Mouse (Mus musculus) midbrain, embryonic 15.5 days (tissue): ENCODE data around the gene Tmprss9. TPM values are rescaled to one million over a fixed set of nuclear protein-coding genes. Genes with fewer than 3 reads are reported as not detected.

ENCODE experiments used
- ATAC-seq: fragments of 200-750 bp; cut with Nextera tagmentation; replicated peaks from 2 replicates; pipeline ENCODE4 v1.8.0; 2017; ENCODE audit warnings: moderate TSS enrichment
- H3K27ac ChIP-seq: fragments of 300-500 bp; sonication (generic); 2 replicates; pipeline ENCODE4 v1.5.1; 2015; ENCODE audit warnings: mild to moderate bottlenecking, inconsistent platforms
- H3K27me3 ChIP-seq: fragments of 300-500 bp; sonication (generic); replicated peaks from 2 replicates; pipeline ENCODE4 v1.6.1; 2015; ENCODE audit warnings: inconsistent platforms
- H3K36me3 ChIP-seq: fragments of 300-500 bp; sonication (generic); replicated peaks from 2 replicates; pipeline ENCODE4 v1.6.1; 2015; ENCODE audit warnings: inconsistent platforms
- H3K4me1 ChIP-seq: fragments of 300-500 bp; sonication (generic); 2 replicates; pipeline ENCODE4 v1.6.1; 2015; ENCODE audit warnings: inconsistent platforms
- H3K4me2 ChIP-seq: fragments of 300-500 bp; sonication (generic); 2 replicates; pipeline ENCODE4 v1.6.1; 2015; ENCODE audit warnings: inconsistent platforms, mild to moderate bottlenecking, moderate library complexity
- H3K4me3 ChIP-seq: fragments of 300-500 bp; sonication (generic); 2 replicates; pipeline ENCODE4 v1.5.1; 2015; ENCODE audit warnings: mild to moderate bottlenecking, inconsistent platforms
- H3K9ac ChIP-seq: fragments of 300-500 bp; sonication (generic); 2 replicates; pipeline ENCODE4 v1.6.1; 2015; ENCODE audit warnings: mild to moderate bottlenecking, inconsistent platforms
- H3K9me3 ChIP-seq: fragments of 300-500 bp; sonication (generic); 2 replicates; pipeline ENCODE4 v1.6.1; 2016; ENCODE audit warnings: inconsistent platforms
- WGBS: fragments of 180-500 bp; shearing (Covaris S2); methylation state at CpG from one replicate; pipeline ENCODE4 v1.1.7; 2015; ENCODE audit warnings: mixed read lengths; 5-methylcytosine and 5-hydroxymethylcytosine counted together
- polyA plus RNA-seq: library from polyadenylated mRNA; unstranded; fragments of >200 nt; fragmentation: Nextera tagmentation; extraction: Ambion mirVana; gene quantifications from 2 replicates; pipeline ENCODE4 v1.2.1, GENCODE M21; 2015

Tmprss9 gene
- polyA plus RNA-seq, 1 experiment from 2014 or later, result 0.41 TPM

DNA sequence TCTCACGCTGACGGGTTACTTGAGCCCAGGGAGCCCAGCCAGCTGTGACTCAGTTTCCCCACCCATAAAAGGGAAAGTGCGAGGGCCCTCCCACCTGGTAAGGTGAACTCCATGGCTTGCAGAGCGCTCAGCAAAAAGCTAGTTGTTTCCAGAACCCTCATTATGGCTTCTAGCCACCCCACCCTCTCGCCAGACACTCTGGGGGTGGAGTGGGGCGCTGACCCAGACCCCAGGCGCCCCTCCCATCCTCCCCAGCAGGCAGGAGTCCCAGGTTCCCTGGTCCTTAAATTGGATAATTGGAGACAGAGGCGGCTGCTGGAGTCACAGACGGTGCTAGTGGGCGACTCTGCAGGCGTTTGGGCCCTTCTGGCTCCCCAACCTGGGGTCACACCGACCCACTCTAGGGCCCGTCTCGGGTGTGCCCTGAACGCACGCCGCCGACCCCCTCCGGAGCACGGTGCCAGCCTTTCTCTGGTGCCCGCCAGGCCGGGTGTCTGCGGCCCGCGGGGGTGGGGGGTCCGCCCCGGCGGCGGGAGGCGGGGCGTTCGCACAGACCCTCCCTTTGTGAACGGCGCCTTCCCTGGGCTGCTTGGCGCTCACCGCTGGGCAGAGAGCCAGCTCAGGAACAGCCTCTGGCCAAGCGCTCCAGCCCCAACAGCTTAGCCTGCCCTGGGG is 64.6 kb downstream of the Tmprss9 start:
- Histone ChIP-seq H3K4me3 (peak overlapping the region; percentile 20), H3K4me2 (peak overlapping the region; percentile 47), H3K9ac (no peak overlapping the region), H3K9me3 (no peaks in the 10 kb centered on the region), H3K27me3 (peaks cover 71% of the 10 kb centered on the region), H3K27ac (peak overlapping the region; percentile 34), H3K4me1 (peaks cover 72% of the 10 kb centered on the region), H3K36me3 (no peaks in the 10 kb centered on the region)
- peak; percentile 28; the same call in 1 of the 2 replicates for ATAC-seq
- WGBS, result 2% methylated on average over 37 of the region's 37 CpGs

- WGBS, result 14% methylated on average over 6 of the region's 6 CpGs
- Histone ChIP-seq H3K4me3 (no peak overlapping the region), H3K27me3 (peaks cover 66% of the 10 kb centered on the region), H3K36me3 (no peaks in the 10 kb centered on the region), H3K27ac (no peak overlapping the region), H3K4me2 (peak overlapping the region; percentile 47; the same call in 1 of the 2 replicates), H3K9me3 (no peaks in the 10 kb centered on the region), H3K9ac (no peak overlapping the region), H3K4me1 (peaks cover 67% of the 10 kb centered on the region)
- ATAC-seq, result no peak
Measured at GRCm38 (mm10) chr10:80936810-80937164, 65.1 kb downstream of the Tmprss9 start.

DNA sequence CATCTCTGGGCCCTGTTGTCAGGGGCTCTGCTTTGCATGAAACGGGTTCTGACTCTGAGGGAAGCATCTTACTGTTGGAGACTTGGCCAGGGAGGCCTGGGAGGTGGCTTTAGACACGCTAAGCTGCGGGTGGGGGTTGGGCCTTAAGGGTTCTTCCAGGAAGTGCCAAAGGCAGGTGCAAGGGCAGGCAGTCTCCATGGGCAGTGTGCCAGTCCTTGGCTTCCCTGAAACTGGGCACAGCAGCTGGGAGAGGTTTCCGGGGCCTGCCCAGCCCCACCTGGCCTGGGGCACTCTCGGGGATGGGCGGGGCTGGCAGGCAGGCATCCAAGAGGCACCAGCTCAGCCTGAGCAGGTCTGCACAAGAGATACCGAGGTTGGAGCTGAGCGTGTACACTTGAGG is 66.0 kb downstream of the Tmprss9 start:
- Histone ChIP-seq H3K9me3 (no peaks in the 10 kb centered on the region), H3K4me2 (no peak overlapping the region), H3K4me3 (no peak overlapping the region), H3K4me1 (peaks cover 59% of the 10 kb centered on the region), H3K27me3 (peaks cover 59% of the 10 kb centered on the region), H3K36me3 (no peaks in the 10 kb centered on the region), H3K27ac (no peak overlapping the region), H3K9ac (no peak overlapping the region)
- no peak for ATAC-seq
- 26% methylated on average over 8 of the region's 8 CpGs for whole genome bisulfite sequencing

GRCm38 (mm10) chr10:80938831-80939550 is 67.3 kb downstream of the Tmprss9 start:
- Histone ChIP-seq H3K36me3 (no peaks in the 10 kb centered on the region), H3K27me3 (peaks cover 46% of the 10 kb centered on the region), H3K4me3 (peak overlapping the region; percentile 41), H3K4me2 (peak overlapping the region; percentile 85), H3K9ac (peak overlapping the region; percentile 44; the same call in 1 of the 2 replicates), H3K4me1 (peaks cover 49% of the 10 kb centered on the region), H3K9me3 (no peaks in the 10 kb centered on the region), H3K27ac (peak overlapping the region; percentile 69)
- 16% methylated on average over 15 of the region's 15 CpGs for WGBS
- peak; percentile 48 for ATAC-seq

DNA sequence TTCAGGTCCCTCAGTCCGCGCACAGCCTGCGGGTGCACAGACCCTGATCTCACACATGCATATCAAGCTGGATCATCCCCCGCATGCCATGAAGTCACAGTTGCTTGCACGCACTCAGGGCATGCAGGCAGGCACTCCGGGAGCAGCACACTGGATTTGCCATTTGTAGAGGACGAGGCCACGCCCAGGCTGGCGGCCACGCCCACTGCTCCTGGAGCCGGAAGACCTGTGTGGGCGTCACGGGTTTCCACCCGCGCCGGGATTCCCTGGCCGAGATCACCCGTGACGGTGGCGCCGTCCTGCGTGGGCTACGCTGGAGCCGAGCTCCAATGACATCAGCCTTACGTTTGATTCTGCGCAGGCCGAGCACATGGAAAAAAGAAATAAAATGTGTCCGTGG is 68.0 kb downstream of the Tmprss9 start:
- Histone ChIP-seq H3K27me3 (peaks cover 39% of the 10 kb centered on the region), H3K4me1 (peaks cover 49% of the 10 kb centered on the region), H3K9ac (peak overlapping the region; percentile 44; the same call in 1 of the 2 replicates), H3K4me2 (peak overlapping the region; percentile 85), H3K4me3 (peak overlapping the region; percentile 41), H3K27ac (peak overlapping the region; percentile 69), H3K36me3 (no peaks in the 10 kb centered on the region), H3K9me3 (no peaks in the 10 kb centered on the region)
- 3% methylated on average over 28 of the region's 28 CpGs for WGBS
- peak; percentile 52 for ATAC-seq

DNA sequence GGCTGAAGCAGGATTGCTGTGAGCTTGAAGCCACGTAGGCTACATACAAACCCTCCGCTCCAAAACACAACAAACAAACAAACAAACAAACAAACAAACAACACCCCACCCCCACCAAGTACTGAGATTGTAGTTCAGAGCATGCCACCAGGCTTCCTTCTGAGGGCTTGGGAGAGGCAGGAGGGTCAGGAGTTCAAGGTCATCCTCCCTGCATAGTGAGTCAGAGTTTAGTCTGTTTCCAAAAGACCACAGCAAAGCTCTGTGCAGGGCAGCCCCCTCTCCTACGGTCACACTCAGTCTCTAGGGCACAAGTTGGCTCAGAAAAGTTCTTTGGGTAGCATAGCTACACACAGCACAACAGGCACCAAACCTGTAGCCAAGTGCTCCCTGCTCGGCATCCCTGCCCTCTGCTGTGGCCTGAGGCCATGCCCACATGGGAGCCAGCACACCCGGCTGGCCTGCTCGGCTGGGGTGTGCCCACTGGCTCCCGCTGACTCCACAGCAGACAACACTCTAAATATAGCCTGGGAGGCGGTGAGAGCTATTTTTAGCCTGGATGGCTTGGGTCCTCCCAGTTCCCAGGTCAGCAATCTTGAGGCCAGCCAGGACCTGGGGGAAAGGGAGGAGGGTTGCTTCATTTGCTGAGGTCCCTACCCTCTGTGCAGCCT is 68.8 kb downstream of the Tmprss9 start:
- H3K9me3 ChIP-seq, result no peaks in the 10 kb centered on the region
- ATAC-seq, result no peak
- H3K27ac ChIP-seq, result peak overlapping the region; percentile 69
- 54% methylated on average over 8 of the region's 8 CpGs for WGBS
- H3K4me2 ChIP-seq, result peak overlapping the region; percentile 85
- no peaks in the 10 kb centered on the region for H3K36me3 ChIP-seq
- peak overlapping the region; percentile 44; the same call in 1 of the 2 replicates for H3K9ac ChIP-seq
- peaks cover 34% of the 10 kb centered on the region for H3K27me3 ChIP-seq
- H3K4me1 ChIP-seq, result peaks cover 48% of the 10 kb centered on the region
- peak overlapping the region; percentile 41 for H3K4me3 ChIP-seq

GRCm38 (mm10) chr10:80940988-80941347 is 69.3 kb downstream of the Tmprss9 start:
- 45% methylated on average over 2 of the region's 2 CpGs for WGBS

DNA sequence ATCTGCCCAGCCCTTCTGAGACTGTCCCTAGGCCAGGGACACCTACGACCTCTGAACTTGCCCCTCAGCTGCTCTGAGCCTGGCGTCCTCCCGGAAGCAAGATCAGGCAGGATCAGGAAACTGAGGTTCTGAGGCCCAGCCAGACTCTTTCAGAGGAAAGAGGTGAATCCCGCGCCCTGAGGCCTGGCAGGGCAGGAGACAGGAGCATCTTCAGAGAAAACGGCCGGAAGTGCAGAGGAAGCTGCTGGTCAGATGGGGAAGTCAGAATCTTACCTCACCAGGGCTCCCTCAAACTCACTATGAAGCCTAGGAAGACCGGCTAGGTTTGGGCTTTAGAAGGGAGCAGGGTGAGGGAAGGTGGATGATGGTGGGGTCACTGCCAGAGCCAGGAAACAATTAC is 71.3 kb downstream of the Tmprss9 start:
- peaks cover 10% of the 10 kb centered on the region for H3K27me3 ChIP-seq
- no peaks in the 10 kb centered on the region for H3K9me3 ChIP-seq
- no peak overlapping the region for H3K4me3 ChIP-seq
- H3K27ac ChIP-seq, result no peak overlapping the region
- H3K4me1 ChIP-seq, result peaks cover 23% of the 10 kb centered on the region
- no peak overlapping the region for H3K9ac ChIP-seq
- no peak overlapping the region for H3K4me2 ChIP-seq
- no peaks in the 10 kb centered on the region for H3K36me3 ChIP-seq
- ATAC-seq, result no peak
- 69% methylated on average over 8 of the region's 8 CpGs for WGBS

More at GRCm38 (mm10) chr10:80940988-80941347, 69.3 kb downstream of the Tmprss9 start:
- ATAC-seq, result no peak
- H3K4me2 ChIP-seq, result no peak overlapping the region
- no peak overlapping the region for H3K27ac ChIP-seq
- no peaks in the 10 kb centered on the region for H3K9me3 ChIP-seq
- no peak overlapping the region for H3K9ac ChIP-seq
- H3K4me3 ChIP-seq, result no peak overlapping the region
- peaks cover 29% of the 10 kb centered on the region for H3K27me3 ChIP-seq
- H3K4me1 ChIP-seq, result peaks cover 43% of the 10 kb centered on the region
- H3K36me3 ChIP-seq, result no peaks in the 10 kb centered on the region

- Histone ChIP-seq H3K9me3 (no peaks in the 10 kb centered on the region), H3K4me2 (no peak overlapping the region), H3K9ac (no peak overlapping the region), H3K27ac (no peak overlapping the region), H3K36me3 (no peaks in the 10 kb centered on the region), H3K4me3 (no peak overlapping the region), H3K4me1 (peaks cover 20% of the 10 kb centered on the region), H3K27me3 (peaks cover 5% of the 10 kb centered on the region)
- 78% methylated on average over 9 of the region's 9 CpGs for WGBS
- ATAC-seq, result no peak
Measured at GRCm38 (mm10) chr10:80943701-80944100, 72.1 kb downstream of the Tmprss9 start.

- no peak for ATAC-seq
- Histone ChIP-seq H3K9me3 (no peaks in the 10 kb centered on the region), H3K4me3 (no peak overlapping the region), H3K36me3 (no peaks in the 10 kb centered on the region), H3K27ac (no peak overlapping the region), H3K4me2 (no peak overlapping the region), H3K27me3 (peaks cover 5% of the 10 kb centered on the region), H3K4me1 (peaks cover 15% of the 10 kb centered on the region), H3K9ac (no peak overlapping the region)
- WGBS, result 89% methylated on average over 5 of the region's 5 CpGs
Measured at GRCm38 (mm10) chr10:80944231-80944630, 72.6 kb downstream of the Tmprss9 start.

- H3K4me2 ChIP-seq, result no peak overlapping the region
- 64% methylated on average over 14 of the region's 14 CpGs for WGBS
- H3K9me3 ChIP-seq, result no peaks in the 10 kb centered on the region
- ATAC-seq, result no peak
- no peak overlapping the region for H3K9ac ChIP-seq
- no peak overlapping the region for H3K4me3 ChIP-seq
- no peaks in the 10 kb centered on the region for H3K4me1 ChIP-seq
- no peaks in the 10 kb centered on the region; the same call in 1 of the 2 replicates for H3K27me3 ChIP-seq
- no peaks in the 10 kb centered on the region for H3K36me3 ChIP-seq
- H3K27ac ChIP-seq, result no peak overlapping the region
Measured at GRCm38 (mm10) chr10:80946684-80947437, 75.2 kb downstream of the Tmprss9 start.

- Histone ChIP-seq H3K9ac (no peak overlapping the region), H3K4me2 (no peak overlapping the region), H3K4me3 (no peak overlapping the region), H3K27ac (no peak overlapping the region), H3K36me3 (no peaks in the 10 kb centered on the region), H3K27me3 (no peaks in the 10 kb centered on the region; the same call in 1 of the 2 replicates), H3K9me3 (no peaks in the 10 kb centered on the region), H3K4me1 (no peaks in the 10 kb centered on the region)
- WGBS, result 59% methylated on average over 2 of the region's 2 CpGs
- ATAC-seq, result no peak
Measured at GRCm38 (mm10) chr10:80947802-80948201, 76.2 kb downstream of the Tmprss9 start.
